Mouse (Mus musculus) cerebellum, adult 2 months (tissue): ENCODE data around the gene Marc1. TPM values are rescaled to one million over a fixed set of nuclear protein-coding genes. Genes with fewer than 3 reads are reported as not detected.

Source experiments
- DNase-seq, 2 experiments: peaks; one replicate each; pipeline ENCODE4 v3.0.0; 2021
- H3K27ac ChIP-seq: fragments of 200-500 bp; 2 replicates; pipeline ENCODE4 v1.5.1; 2012; ENCODE audit warnings: low read length, control low read depth, inconsistent platforms; ENCODE audit not compliant: insufficient read depth
- H3K27me3 ChIP-seq: fragments of 200-500 bp; 2 replicates; pipeline ENCODE4 v1.6.1; 2012; ENCODE audit warnings: inconsistent platforms, mild to moderate bottlenecking, low read length, moderate library complexity; ENCODE audit not compliant: control insufficient read depth, insufficient read depth
- H3K4me1 ChIP-seq: fragments of 200-500 bp; 2 replicates; pipeline ENCODE4 v1.6.1; 2011; ENCODE audit warnings: low read length; ENCODE audit not compliant: control insufficient read depth, insufficient read depth
- H3K4me3 ChIP-seq: fragments of 200-500 bp; replicated peaks from 2 replicates; pipeline ENCODE3; 2011; ENCODE audit warnings: mild to moderate bottlenecking, low read depth, low read length, control low read depth; ENCODE audit not compliant: insufficient read depth
- CTCF ChIP-seq: fragments of 200-500 bp; IDR thresholded peaks from 2 replicates; pipeline ENCODE4 v1.5.1; 2011; ENCODE audit warnings: low read depth, mild to moderate bottlenecking, control low read depth, low read length, moderate library complexity, borderline replicate concordance; ENCODE audit not compliant: insufficient read depth
- POLR2A ChIP-seq: fragments of 200-500 bp; IDR thresholded peaks from 2 replicates; pipeline ENCODE4 v1.6.1; 2011; ENCODE audit warnings: low read length, control low read depth, borderline replicate concordance; ENCODE audit not compliant: insufficient read depth
- WGBS: fragments of 180-500 bp; shearing (Covaris S2); methylation state at CpG from one replicate; pipeline ENCODE4 v1.1.7; 2018; 5-methylcytosine and 5-hydroxymethylcytosine counted together
- polyA plus RNA-seq: library from polyadenylated mRNA; depleted of rRNA; stranded (reverse); fragments of >200 nt; gene quantifications from 2 replicates; pipeline ENCODE4 v1.2.3, GENCODE M21; 2012

Marc1 gene
- polyA plus RNA-seq, 1 experiment = not detected

GRCm38 (mm10) chr1:184786376-184787151, 24.5 kb downstream of the Marc1 start:
- no peak overlapping the region for H3K27ac ChIP-seq
- WGBS = 67% methylated on average over 13 of the region's 13 CpGs
- TF ChIP-seq POLR2A = no peak
- no peak for TF ChIP-seq CTCF
- no peak overlapping the region for H3K4me3 ChIP-seq
- H3K4me1 ChIP-seq = no peaks in the 10 kb centered on the region
- DNase-seq = no peak
- no peaks in the 10 kb centered on the region for H3K27me3 ChIP-seq

GRCm38 (mm10) chr1:184783641-184784040, 27.5 kb downstream of the Marc1 start:
- TF ChIP-seq POLR2A (no peak), CTCF (no peak)

GRCm38 (mm10) chr1:184782161-184782513, 29.0 kb downstream of the Marc1 start:
- Histone ChIP-seq H3K27me3 (no peaks in the 10 kb centered on the region), H3K27ac (no peak overlapping the region), H3K4me3 (no peak overlapping the region), H3K4me1 (no peaks in the 10 kb centered on the region)
- 89% methylated on average over 14 of the region's 14 CpGs for WGBS
- DNase-seq = no peak
- TF ChIP-seq CTCF (no peak), POLR2A (no peak)

More at GRCm38 (mm10) chr1:184783641-184784040, 27.5 kb downstream of the Marc1 start:
- WGBS = 78% methylated on average over 4 of the region's 4 CpGs
- Histone ChIP-seq H3K4me1 (no peaks in the 10 kb centered on the region), H3K4me3 (no peak overlapping the region), H3K27me3 (no peaks in the 10 kb centered on the region), H3K27ac (no peak overlapping the region)
- DNase-seq = no peak

- DNase-seq = no peak
- no peak for TF ChIP-seq CTCF
- no peak for TF ChIP-seq POLR2A
- Histone ChIP-seq H3K4me3 (no peak overlapping the region), H3K27ac (no peak overlapping the region), H3K4me1 (no peaks in the 10 kb centered on the region), H3K27me3 (no peaks in the 10 kb centered on the region)
- WGBS = 83% methylated on average over 10 of the region's 10 CpGs
These were observed 29.6 kb downstream of the Marc1 start for GRCm38 (mm10) chr1:184781286-184782160.

- H3K4me3 ChIP-seq = no peak overlapping the region
- no peaks in the 10 kb centered on the region for H3K27me3 ChIP-seq
- TF ChIP-seq POLR2A (no peak), CTCF (no peak)
- WGBS = 89% methylated on average over 6 of the region's 6 CpGs
- no peak overlapping the region for H3K27ac ChIP-seq
- H3K4me1 ChIP-seq = no peaks in the 10 kb centered on the region
- DNase-seq = no peak
These were observed 33.0 kb downstream of the Marc1 start for GRCm38 (mm10) chr1:184778157-184778556.

- H3K27me3 ChIP-seq = no peaks in the 10 kb centered on the region
- H3K4me1 ChIP-seq = no peaks in the 10 kb centered on the region
- H3K4me3 ChIP-seq = no peak overlapping the region
- TF ChIP-seq CTCF = no peak
- 29% methylated on average over 22 of the region's 22 CpGs for WGBS
- no peak overlapping the region for H3K27ac ChIP-seq
- DNase-seq = no peak
These were observed 33.9 kb downstream of the Marc1 start for GRCm38 (mm10) chr1:184777061-184777795.

GRCm38 (mm10) chr1:184775289-184775688, 35.8 kb downstream of the Marc1 start:
- no peak overlapping the region for H3K27ac ChIP-seq
- TF ChIP-seq CTCF (no peak), POLR2A (no peak)
- WGBS = 62% methylated on average over 9 of the region's 9 CpGs
- no peaks in the 10 kb centered on the region for H3K4me1 ChIP-seq
- DNase-seq = no peak
- H3K4me3 ChIP-seq = no peak overlapping the region
- no peaks in the 10 kb centered on the region for H3K27me3 ChIP-seq

- H3K27me3 ChIP-seq = no peaks in the 10 kb centered on the region
- no peaks in the 10 kb centered on the region for H3K4me1 ChIP-seq
- H3K4me3 ChIP-seq = no peak overlapping the region
- no peak for TF ChIP-seq POLR2A
- DNase-seq = no peak
- no peak overlapping the region for H3K27ac ChIP-seq
- WGBS = 17% methylated on average over 9 of the region's 9 CpGs
These were observed 39.2 kb downstream of the Marc1 start for GRCm38 (mm10) chr1:184771891-184772249.
